Mouse (Mus musculus): ENCODE results near the gene Gm8922.
"Not testable (repeated sequence)": the region's sequence is repeated elsewhere in the genome, so short reads cannot be mapped to it uniquely, and the experiment has no call there.

Gene Gm8922

GRCm38 (mm10) chr5:11681659-11682058, at the start of gene Gm8922:
TSS of gene Gm8922 (plus strand) at chr5:11681959.
- DNase-seq (ENCODE audit: low spot score): not testable (repeated sequence)
